Mouse (Mus musculus) ES-E14 (cell line): ENCODE measurements around the gene Tmem8. TPM values are rescaled to one million over a fixed set of nuclear protein-coding genes. Genes with fewer than 3 reads are reported as not detected.
A peak's percentile ranks its signal among the peaks of the same experiment; 100 is the strongest.

Experiments used
- DNase-seq: peaks from one replicate; pipeline ENCODE4 v3.0.0-alpha.2; 2013; ENCODE audit warnings: low read depth, low spot score
- H3K27ac ChIP-seq: 2 replicates; pipeline ENCODE4 v1.5.1; 2012; ENCODE audit warnings: low read depth, mild to moderate bottlenecking, low read length, moderate library complexity, mixed read lengths; ENCODE audit not compliant: poor library complexity, insufficient read depth, severe bottlenecking
- H3K36me3 ChIP-seq: 2 replicates; pipeline ENCODE4 v1.6.1; 2012; ENCODE audit warnings: mild to moderate bottlenecking, low read length, moderate library complexity, mixed read lengths; ENCODE audit not compliant: control insufficient read depth, poor library complexity, insufficient read depth, severe bottlenecking
- H3K4me1 ChIP-seq, 2 experiments: fragments of 150-350 bp in 1 of 2; sonication (generic) in 1 of 2; 2 replicates each; pipeline ENCODE4 v1.6.1; 2012; ENCODE audit warnings: low read length in 2 of 2, mild to moderate bottlenecking in 1 of 2, mixed read lengths in 1 of 2; ENCODE audit not compliant: control insufficient read depth in 2 of 2, insufficient read depth in 2 of 2, poor library complexity in 1 of 2
- H3K4me3 ChIP-seq, 2 experiments: fragments of 150-350 bp in 1 of 2; sonication (generic) in 1 of 2; 2 replicates each; pipeline ENCODE4 v1.5.1; 2012; ENCODE audit warnings: low read length in 2 of 2, low read depth in 1 of 2, mild to moderate bottlenecking in 1 of 2, mixed read lengths in 1 of 2; ENCODE audit not compliant: insufficient read depth in 1 of 2, poor library complexity in 1 of 2, severe bottlenecking in 1 of 2
- H3K9ac ChIP-seq: 2 replicates; pipeline ENCODE4 v1.6.1; 2012; ENCODE audit warnings: low read depth, mild to moderate bottlenecking, low read length, mixed read lengths; ENCODE audit not compliant: poor library complexity, insufficient read depth, severe bottlenecking
- H3K9me3 ChIP-seq: fragments of 150-350 bp; sonication (generic); 2 replicates; pipeline ENCODE4 v1.6.1; 2012; ENCODE audit warnings: low read depth, mild to moderate bottlenecking, low read length; ENCODE audit not compliant: control insufficient read depth, insufficient read depth
- CHD2 ChIP-seq: IDR thresholded peaks from 2 replicates; pipeline ENCODE4 v1.6.1; 2014; ENCODE audit warnings: mild to moderate bottlenecking, low read depth, low read length, inconsistent platforms
- HCFC1 ChIP-seq: IDR thresholded peaks from 2 replicates; pipeline ENCODE4 v1.6.1; 2012; ENCODE audit warnings: low read length, inconsistent platforms, borderline replicate concordance; ENCODE audit not compliant: insufficient read depth
- MAFK ChIP-seq: IDR thresholded peaks from 2 replicates; pipeline ENCODE4 v1.6.1; 2014; ENCODE audit warnings: mild to moderate bottlenecking, low read depth, low read length, inconsistent platforms; ENCODE audit not compliant: insufficient read depth
- ZC3H11A ChIP-seq: IDR thresholded peaks from 2 replicates; pipeline ENCODE4 v1.6.1; 2012; ENCODE audit warnings: low read depth, mild to moderate bottlenecking, inconsistent platforms, low read length, borderline replicate concordance
- ZNF384 ChIP-seq: IDR thresholded peaks from 2 replicates; pipeline ENCODE4 v1.6.1; 2012; ENCODE audit warnings: low read depth, low read length, inconsistent platforms
- in situ Hi-C, 2 experiments: fragments of 600-800 bp; cut with MboI; formaldehyde crosslinking; loops; one replicate each; pipeline ENCODE4 v1.15.1; 2025; ENCODE audit warnings: low sequenced_read_pairs in 2 of 2, inconsistent platforms in 1 of 2; ENCODE audit not compliant: unreplicated experiment in 2 of 2
- total RNA-seq: library from RNA; depleted of rRNA; stranded (reverse); fragments of 300-350 nt; gene quantifications from 2 replicates; pipeline ENCODE4 v1.2.3, GENCODE M21; 2012

The Tmem8 gene
- total RNA-seq, 1 experiment, result 22.3 TPM

DNA sequence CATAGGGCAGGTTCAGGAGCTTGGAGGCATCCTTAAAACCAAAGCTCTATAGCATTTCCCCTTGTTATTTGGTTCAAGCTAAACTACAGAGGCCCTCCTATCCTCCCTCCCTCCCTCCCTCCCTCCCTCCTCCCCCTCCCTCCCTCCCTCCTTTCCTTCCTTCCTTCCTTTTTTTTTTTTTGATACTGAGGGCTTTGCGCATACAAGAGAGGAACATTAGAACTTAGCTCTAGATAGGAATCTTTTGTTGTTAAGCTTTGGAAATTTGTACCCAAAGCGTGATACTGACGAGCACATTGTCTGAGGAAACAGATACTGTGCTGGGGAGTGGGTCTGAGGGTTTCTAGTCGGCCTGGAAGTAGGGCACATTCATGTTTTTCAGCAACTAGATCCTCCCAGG is 7.5 kb upstream of the Tmem8 start:
- H3K4me1 ChIP-seq, result peaks cover 4 to 8% of the 10 kb centered on the region in 2 experiments; a peak in 3 of 4 replicates
- H3K27ac ChIP-seq, result no peak overlapping the region
- in situ Hi-C loops, result no loop called here
- no peaks in the 10 kb centered on the region for H3K36me3 ChIP-seq
- no peak for DNase-seq
- H3K4me3 ChIP-seq, result no peak overlapping the region
- no peak overlapping the region; the same call in 1 of the 2 replicates for H3K9ac ChIP-seq
- TF ChIP-seq HCFC1 (no peak), ZC3H11A (no peak), ZNF384 (no peak), MAFK (no peak), CHD2 (no peak)
- H3K9me3 ChIP-seq, result no peaks in the 10 kb centered on the region

DNA sequence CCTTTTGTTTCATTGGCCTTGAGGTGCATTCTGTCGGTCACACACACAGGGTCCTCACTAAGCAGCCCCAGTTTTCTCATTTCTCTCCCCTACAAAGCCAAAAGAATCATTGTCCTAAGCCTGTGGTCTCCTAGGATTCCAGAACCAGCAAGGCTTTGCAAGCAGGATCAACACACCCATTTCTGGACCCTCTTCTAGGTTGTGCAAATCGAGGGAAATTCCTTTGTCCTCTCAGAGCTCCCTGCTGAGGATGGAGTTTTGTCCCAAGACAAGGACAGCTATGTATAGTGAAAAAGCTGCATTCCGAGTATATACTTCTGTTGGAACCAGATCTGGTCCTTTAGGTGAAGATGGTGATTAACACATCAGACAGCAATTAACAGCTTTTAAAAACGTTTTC is 2.9 kb upstream of the Tmem8 start:
- Histone ChIP-seq H3K36me3 (no peaks in the 10 kb centered on the region), H3K9me3 (no peaks in the 10 kb centered on the region), H3K27ac (peak overlapping the region; percentile 94; the same call in 1 of the 2 replicates), H3K4me3 (no peak overlapping the region), H3K4me1 (peaks cover 7 to 10% of the 10 kb centered on the region in 2 experiments), H3K9ac (no peak overlapping the region)
- TF ChIP-seq HCFC1, result no peak
- no peak for TF ChIP-seq ZNF384
- no peak for TF ChIP-seq ZC3H11A
- TF ChIP-seq CHD2, result no peak
- no peak for TF ChIP-seq MAFK
- DNase-seq, result no peak
- in situ Hi-C loops, result no loop called here

DNA sequence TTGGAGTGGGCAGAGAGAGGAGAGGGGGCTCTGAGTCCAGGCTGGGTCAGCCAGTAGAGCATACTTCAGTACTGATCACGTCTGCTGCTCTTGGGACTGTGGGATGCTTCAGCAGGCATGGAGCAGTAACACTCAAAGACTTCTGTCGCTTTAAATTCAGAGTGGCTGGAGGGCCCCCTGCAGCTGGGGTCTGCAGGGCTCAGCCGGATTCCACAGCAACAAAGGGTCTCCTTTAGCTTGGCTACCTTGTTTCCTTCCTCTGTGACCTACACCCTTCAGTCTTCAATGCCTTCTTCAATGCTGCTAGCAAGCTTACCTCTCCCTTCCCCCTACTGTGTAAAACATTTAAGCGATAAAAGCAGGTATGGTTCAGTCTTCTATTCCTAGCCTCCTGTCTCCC is 2.1 kb upstream of the Tmem8 start:
- H3K4me3 ChIP-seq, result 0 out of 4 replicates have a peak overlapping the region, but pooled peaks of 1 of the 2 experiments have one; percentile 1
- no peak for TF ChIP-seq MAFK
- no peak for TF ChIP-seq ZC3H11A
- no peak for TF ChIP-seq CHD2
- TF ChIP-seq ZNF384, result no peak
- no peak for TF ChIP-seq HCFC1
- no peaks in the 10 kb centered on the region for H3K9me3 ChIP-seq
- H3K9ac ChIP-seq, result no peak overlapping the region; the same call in 1 of the 2 replicates
- in situ Hi-C loops, result no loop called here
- peak overlapping the region; percentile 94 for H3K27ac ChIP-seq
- peaks cover 7 to 17% of the 10 kb centered on the region in 2 experiments for H3K4me1 ChIP-seq
- DNase-seq, result no peak
- no peaks in the 10 kb centered on the region for H3K36me3 ChIP-seq

DNA sequence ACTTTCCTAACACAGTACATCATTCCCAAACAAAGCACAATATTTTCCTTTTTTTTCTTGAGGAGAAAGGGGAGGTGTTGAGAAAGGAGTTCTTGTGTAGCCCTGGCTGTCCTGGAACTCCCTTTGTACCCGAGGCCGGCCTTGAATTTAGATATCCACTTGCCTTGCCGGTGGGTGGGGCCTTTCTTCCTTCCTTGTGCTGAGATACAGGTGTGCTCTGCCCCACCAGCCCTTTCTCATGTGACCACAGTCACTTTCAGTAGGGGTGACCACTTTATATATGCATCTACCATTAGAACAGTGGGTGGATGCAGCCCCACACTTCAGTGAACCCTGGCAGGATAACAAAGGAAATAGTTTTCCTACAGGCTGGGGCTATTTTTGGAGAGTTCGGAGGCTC is 1.4 kb upstream of the Tmem8 start:
- DNase-seq, result no peak
- peak overlapping the region; percentile 94 for H3K27ac ChIP-seq
- H3K36me3 ChIP-seq, result peaks cover under 1% of the 10 kb centered on the region; the same call in 1 of the 2 replicates
- peaks cover 7 to 20% of the 10 kb centered on the region in 2 experiments for H3K4me1 ChIP-seq
- in situ Hi-C loops, result no loop called here
- TF ChIP-seq HCFC1 (no peak), ZNF384 (no peak), MAFK (no peak), CHD2 (no peak), ZC3H11A (no peak)
- peak overlapping the region; percentile 41; the same call in 1 of the 2 replicates for H3K9ac ChIP-seq
- H3K4me3 ChIP-seq, result no peak overlapping the region
- H3K9me3 ChIP-seq, result no peaks in the 10 kb centered on the region

DNA sequence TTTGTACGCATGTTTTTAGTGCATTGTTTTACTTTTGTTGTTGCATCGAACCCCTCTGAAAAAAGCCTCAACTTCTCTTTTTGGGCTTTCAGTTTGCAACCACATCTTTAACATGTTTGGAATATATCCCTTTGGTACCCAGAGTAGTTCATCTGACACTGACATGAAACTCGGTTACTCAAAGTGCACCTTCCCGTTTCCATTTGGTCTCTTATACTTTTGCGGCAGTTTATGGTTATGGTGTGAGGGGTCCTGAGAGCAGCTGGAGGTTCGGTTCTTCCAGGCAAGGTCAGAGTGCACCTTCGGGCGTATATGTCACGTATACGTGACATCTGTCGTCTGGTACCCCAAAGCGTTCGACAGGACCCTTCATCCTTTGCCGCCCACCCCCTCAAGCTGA is 348 bp upstream of the Tmem8 start:
- peak overlapping the region; percentile 87 for H3K9ac ChIP-seq
- no peaks in the 10 kb centered on the region for H3K9me3 ChIP-seq
- H3K27ac ChIP-seq, result peak overlapping the region; percentile 94; the same call in 1 of the 2 replicates
- in situ Hi-C loops, result no loop called here
- peak overlapping the region; percentile 76 to 81 for H3K4me3 ChIP-seq
- H3K4me1 ChIP-seq, result peaks cover 7 to 24% of the 10 kb centered on the region in 2 experiments
- TF ChIP-seq MAFK (no peak), CHD2 (no peak), ZNF384 (no peak), ZC3H11A (no peak), HCFC1 (no peak)
- peaks cover 9% of the 10 kb centered on the region; the same call in 1 of the 2 replicates for H3K36me3 ChIP-seq
- no peak for DNase-seq
